Mouse (Mus musculus) neural tube, embryonic 14.5 days (tissue): ENCODE results near the gene Pik3r3. TPM values are rescaled to one million over a fixed set of nuclear protein-coding genes. Genes with fewer than 3 reads are reported as not detected.

ENCODE experiments used
- ATAC-seq: fragments of 200-750 bp; cut with Nextera tagmentation; 2 replicates; pipeline ENCODE4 v1.8.0; 2017; ENCODE audit warnings: low read depth, mild to moderate bottlenecking, moderate TSS enrichment, moderate library complexity
- H3K27ac ChIP-seq: fragments of 300-500 bp; sonication (generic); 2 replicates; pipeline ENCODE4 v1.5.1; 2014; ENCODE audit warnings: low read depth, mild to moderate bottlenecking, control low read depth, low read length, moderate library complexity, mixed read lengths
- H3K27me3 ChIP-seq: fragments of 300-500 bp; sonication (generic); 2 replicates; pipeline ENCODE4 v1.6.1; 2014; ENCODE audit warnings: low read length; ENCODE audit not compliant: control insufficient read depth, insufficient read depth
- H3K36me3 ChIP-seq: fragments of 300-500 bp; sonication (generic); 2 replicates; pipeline ENCODE4 v1.6.1; 2014; ENCODE audit warnings: low read length, mixed read lengths; ENCODE audit not compliant: control insufficient read depth, insufficient read depth
- H3K4me1 ChIP-seq: fragments of 300-500 bp; sonication (generic); 2 replicates; pipeline ENCODE4 v1.6.1; 2014; ENCODE audit warnings: low read length; ENCODE audit not compliant: control insufficient read depth, insufficient read depth
- H3K4me2 ChIP-seq: fragments of 300-500 bp; sonication (generic); 2 replicates; pipeline ENCODE4 v1.6.1; 2014; ENCODE audit warnings: mild to moderate bottlenecking, low read depth, low read length, control low read depth
- H3K4me3 ChIP-seq: fragments of 300-500 bp; sonication (generic); 2 replicates; pipeline ENCODE4 v1.5.1; 2014; ENCODE audit warnings: low read depth, low read length, control low read depth, mixed read lengths
- H3K9ac ChIP-seq: fragments of 300-500 bp; sonication (generic); replicated peaks from 2 replicates; pipeline ENCODE4 v1.6.1; 2014; ENCODE audit warnings: low read depth, mild to moderate bottlenecking, control low read depth, low read length, mixed read lengths
- H3K9me3 ChIP-seq: fragments of 300-500 bp; sonication (generic); 2 replicates; pipeline ENCODE4 v1.6.1; 2016; ENCODE audit warnings: low read length; ENCODE audit not compliant: control insufficient read depth
- WGBS: fragments of 180-500 bp; shearing (Covaris S2); extraction: QIAGEN DNeasy Blood & Tissue Kit; methylation state at CpG from one replicate; pipeline ENCODE4 v1.1.7; 2014; 5-methylcytosine and 5-hydroxymethylcytosine counted together
- polyA plus RNA-seq: library from polyadenylated mRNA; unstranded; fragments of >200 nt; fragmentation: Nextera tagmentation; extraction: Ambion mirVana; gene quantifications from 2 replicates; pipeline ENCODE4 v1.2.1, GENCODE M21; 2014

Gene Pik3r3
- polyA plus RNA-seq, result 66.8 and 80.3 TPM in 2 replicates

GRCm38 (mm10) chr4:116221140-116221851 lies at the start of gene Pik3r3:
Pik3r3 (plus strand) TSS chr4:116221618.
- Histone ChIP-seq H3K4me1 (peaks cover 3% of the 10 kb centered on the region; the same call in 1 of the 2 replicates), H3K4me3 (peak within 1 kb of the TSS; percentile 75), H3K9ac (peak within 1 kb of the TSS; percentile 94), H3K36me3 (no peaks in the 10 kb centered on the region), H3K27ac (peak within 1 kb of the TSS; percentile 98), H3K27me3 (no peaks in the 10 kb centered on the region), H3K4me2 (peak within 1 kb of the TSS; percentile 54), H3K9me3 (no peaks in the 10 kb centered on the region)
- peak; percentile 99 for ATAC-seq
- under 1% methylated on average over 52 of the region's 53 CpGs for WGBS

GRCm38 (mm10) chr4:116173072-116173471 lies 48.3 kb upstream of the Pik3r3 start, which contains the start of the genes 1700042G07Rik and Gm49337:
1700042G07Rik (plus strand) TSS chr4:116173372.
Gm49337 (plus strand) TSS chr4:116173384.
- Histone ChIP-seq H3K9ac (no peak within 1 kb of the TSS), H3K4me3 (no peak within 1 kb of the TSS), H3K4me2 (no peak within 1 kb of the TSS), H3K9me3 (no peaks in the 10 kb centered on the region), H3K4me1 (no peaks in the 10 kb centered on the region), H3K27me3 (no peaks in the 10 kb centered on the region), H3K36me3 (no peaks in the 10 kb centered on the region), H3K27ac (no peak within 1 kb of the TSS)
- 89% methylated on average over 6 of the region's 6 CpGs for WGBS
- ATAC-seq, result no peak

GRCm38 (mm10) chr4:116173752-116174151 lies 47.7 kb upstream of the Pik3r3 start:
- Histone ChIP-seq H3K27me3 (no peaks in the 10 kb centered on the region), H3K4me1 (no peaks in the 10 kb centered on the region), H3K9ac (no peak overlapping the region), H3K4me2 (no peak overlapping the region), H3K4me3 (no peak overlapping the region), H3K27ac (no peak overlapping the region), H3K9me3 (no peaks in the 10 kb centered on the region), H3K36me3 (no peaks in the 10 kb centered on the region)
- 93% methylated on average over 4 of the region's 4 CpGs for WGBS
- no peak for ATAC-seq

- H3K9ac ChIP-seq, result no peak overlapping the region
- H3K4me1 ChIP-seq, result no peaks in the 10 kb centered on the region
- 51% methylated on average over 6 of the region's 6 CpGs for WGBS
- no peak overlapping the region for H3K4me3 ChIP-seq
- no peaks in the 10 kb centered on the region for H3K27me3 ChIP-seq
- H3K4me2 ChIP-seq, result no peak overlapping the region
- H3K36me3 ChIP-seq, result no peaks in the 10 kb centered on the region
- no peaks in the 10 kb centered on the region for H3K9me3 ChIP-seq
- ATAC-seq, result no peak
- H3K27ac ChIP-seq, result no peak overlapping the region
These were observed 46.8 kb upstream of the Pik3r3 start for GRCm38 (mm10) chr4:116174466-116175116.

- Histone ChIP-seq H3K27ac (no peak overlapping the region), H3K9me3 (no peaks in the 10 kb centered on the region), H3K9ac (no peak overlapping the region), H3K27me3 (no peaks in the 10 kb centered on the region), H3K4me1 (no peaks in the 10 kb centered on the region), H3K4me3 (no peak overlapping the region), H3K36me3 (no peaks in the 10 kb centered on the region), H3K4me2 (no peak overlapping the region)
- ATAC-seq, result no peak
These were observed 46.3 kb upstream of the Pik3r3 start for GRCm38 (mm10) chr4:116175136-116175535.

- Histone ChIP-seq H3K4me1 (no peaks in the 10 kb centered on the region), H3K27ac (peak overlapping the region; percentile 52), H3K9me3 (no peaks in the 10 kb centered on the region), H3K4me2 (0 out of 2 replicates have a peak overlapping the region, but pooled peaks have one; percentile 29), H3K36me3 (no peaks in the 10 kb centered on the region), H3K9ac (no peak overlapping the region), H3K27me3 (no peaks in the 10 kb centered on the region), H3K4me3 (no peak overlapping the region)
- WGBS, result 70% methylated on average over 7 of the region's 7 CpGs
- no peak for ATAC-seq
These were observed 45.5 kb upstream of the Pik3r3 start for GRCm38 (mm10) chr4:116175711-116176542.

- peak; percentile 86; the same call in 1 of the 2 replicates for ATAC-seq
- WGBS, result 27% methylated on average over 10 of the region's 10 CpGs
- Histone ChIP-seq H3K9ac (no peak overlapping the region), H3K27me3 (no peaks in the 10 kb centered on the region), H3K36me3 (no peaks in the 10 kb centered on the region), H3K4me2 (peak overlapping the region; percentile 29; the same call in 1 of the 2 replicates), H3K9me3 (no peaks in the 10 kb centered on the region), H3K27ac (peak overlapping the region; percentile 52), H3K4me1 (no peaks in the 10 kb centered on the region), H3K4me3 (no peak overlapping the region)
These were observed 44.9 kb upstream of the Pik3r3 start for GRCm38 (mm10) chr4:116176543-116176988.

- H3K27me3 ChIP-seq, result no peaks in the 10 kb centered on the region
- H3K4me2 ChIP-seq, result peak overlapping the region; percentile 29; the same call in 1 of the 2 replicates
- WGBS, result 27% methylated on average over 5 of the region's 5 CpGs
- H3K4me3 ChIP-seq, result no peak overlapping the region
- no peak overlapping the region; the same call in 1 of the 2 replicates for H3K27ac ChIP-seq
- H3K9ac ChIP-seq, result no peak overlapping the region
- no peaks in the 10 kb centered on the region for H3K4me1 ChIP-seq
- no peaks in the 10 kb centered on the region for H3K36me3 ChIP-seq
- no peaks in the 10 kb centered on the region for H3K9me3 ChIP-seq
- no peak for ATAC-seq
These were observed 44.3 kb upstream of the Pik3r3 start for GRCm38 (mm10) chr4:116177140-116177539.
